Mouse (Mus musculus): Measurements from ENCODE around the gene Coasy. TPM values are rescaled to one million over a fixed set of nuclear protein-coding genes. Genes with fewer than 3 reads are reported as not detected.
A peak's percentile ranks its signal among the peaks of the same experiment; 100 is the strongest.

The Coasy gene
- polyA plus RNA-seq, 1 experiment from 2014 or later: 31.4 TPM

- peak overlapping the region; percentile 64 to 99 for H3K27ac ChIP-seq (replicated peaks in 1 of 2; ENCODE audit: control insufficient read depth in 1 of 2, insufficient read depth in 1 of 2, low read depth in 2 of 2, low read length in 2 of 2)
- H3K9me3 ChIP-seq (ENCODE audit: control insufficient read depth, low read length): peaks cover 5% of the 10 kb centered on the region; the same call in 1 of the 2 replicates
- WGBS: 11% methylated on average over 8 of the region's 8 CpGs
- peak; percentile 67 for ATAC-seq (ENCODE audit: insufficient number of reproducible peaks, insufficient read depth, low FRiP score, low read depth)
- no peak overlapping the region for H3K4me3 ChIP-seq (ENCODE audit: control insufficient read depth in 1 of 2, insufficient read depth in 1 of 2, low read depth in 1 of 2, low read length in 2 of 2)
- peak overlapping the region; percentile 57 for H3K9ac ChIP-seq (ENCODE audit: low read length)
- H3K27me3 ChIP-seq (ENCODE audit: control insufficient read depth, insufficient read depth, low read length): no peaks in the 10 kb centered on the region
- peaks cover 55% of the 10 kb centered on the region for H3K36me3 ChIP-seq (ENCODE audit: control insufficient read depth, insufficient read depth, low read length)
- H3K4me2 ChIP-seq (ENCODE audit: low read length): peak overlapping the region; percentile 29
- H3K4me1 ChIP-seq (ENCODE audit: control insufficient read depth in 2 of 2, insufficient read depth in 2 of 2, low read length in 2 of 2): peaks cover 50 to 63% of the 10 kb centered on the region in 2 experiments
Observed at GRCm38 (mm10) chr11:101056885-101057284, 25.5 kb upstream of the Coasy start.

- H3K9me3 ChIP-seq (ENCODE audit: control insufficient read depth, low read length): peaks cover 5% of the 10 kb centered on the region; the same call in 1 of the 2 replicates
- peaks cover 60 to 72% of the 10 kb centered on the region in 2 experiments for H3K4me1 ChIP-seq (ENCODE audit: control insufficient read depth in 2 of 2, insufficient read depth in 2 of 2, low read length in 2 of 2)
- 23% methylated on average over 5 of the region's 5 CpGs for WGBS
- peak overlapping the region; percentile 94 to 99 for H3K27ac ChIP-seq (replicated peaks in 1 of 2; ENCODE audit: control insufficient read depth in 1 of 2, insufficient read depth in 1 of 2, low read depth in 2 of 2, low read length in 2 of 2)
- peaks cover 52% of the 10 kb centered on the region for H3K36me3 ChIP-seq (ENCODE audit: control insufficient read depth, insufficient read depth, low read length)
- H3K27me3 ChIP-seq (ENCODE audit: control insufficient read depth, insufficient read depth, low read length): no peaks in the 10 kb centered on the region
- no peak overlapping the region for H3K9ac ChIP-seq (ENCODE audit: low read length)
- no peak overlapping the region for H3K4me3 ChIP-seq (ENCODE audit: control insufficient read depth in 1 of 2, insufficient read depth in 1 of 2, low read depth in 1 of 2, low read length in 2 of 2)
- ATAC-seq (ENCODE audit: insufficient number of reproducible peaks, insufficient read depth, low FRiP score, low read depth): no peak
- H3K4me2 ChIP-seq (ENCODE audit: low read length): no peak overlapping the region
Observed at GRCm38 (mm10) chr11:101057860-101058259, 24.5 kb upstream of the Coasy start.

- 44% methylated on average over 5 of the region's 5 CpGs for WGBS
- ATAC-seq (ENCODE audit: insufficient number of reproducible peaks, insufficient read depth, low FRiP score, low read depth): no peak; the same call in 1 of the 2 replicates
- Histone ChIP-seq H3K4me1 (ENCODE audit: control insufficient read depth in 2 of 2, insufficient read depth in 2 of 2, low read length in 2 of 2) (peaks cover 69 to 81% of the 10 kb centered on the region in 2 experiments), H3K27me3 (ENCODE audit: control insufficient read depth, insufficient read depth, low read length) (no peaks in the 10 kb centered on the region), H3K27ac (replicated peaks in 1 of 2; ENCODE audit: control insufficient read depth in 1 of 2, insufficient read depth in 1 of 2, low read depth in 2 of 2, low read length in 2 of 2) (peak overlapping the region; percentile 94 to 99), H3K9ac (ENCODE audit: low read length) (peak overlapping the region; percentile 58; the same call in 1 of the 2 replicates), H3K4me3 (ENCODE audit: control insufficient read depth in 1 of 2, insufficient read depth in 1 of 2, low read depth in 1 of 2, low read length in 2 of 2) (no peak overlapping the region), H3K36me3 (ENCODE audit: control insufficient read depth, insufficient read depth, low read length) (peaks cover 45% of the 10 kb centered on the region), H3K4me2 (ENCODE audit: low read length) (no peak overlapping the region; the same call in 1 of the 2 replicates), H3K9me3 (ENCODE audit: control insufficient read depth, low read length) (peaks cover 2% of the 10 kb centered on the region; the same call in 1 of the 2 replicates)
Observed at GRCm38 (mm10) chr11:101058726-101059125, 23.6 kb upstream of the Coasy start.

- WGBS: 77% methylated on average over 10 of the region's 10 CpGs
- Histone ChIP-seq H3K4me3 (ENCODE audit: control insufficient read depth in 1 of 2, insufficient read depth in 1 of 2, low read depth in 1 of 2, low read length in 2 of 2) (no peak overlapping the region), H3K27ac (replicated peaks in 1 of 2; ENCODE audit: control insufficient read depth in 1 of 2, insufficient read depth in 1 of 2, low read depth in 2 of 2, low read length in 2 of 2) (peak overlapping the region; percentile 94 to 99), H3K4me2 (ENCODE audit: low read length) (no peak overlapping the region), H3K9ac (ENCODE audit: low read length) (peak overlapping the region; percentile 58), H3K27me3 (ENCODE audit: control insufficient read depth, insufficient read depth, low read length) (no peaks in the 10 kb centered on the region), H3K9me3 (ENCODE audit: control insufficient read depth, low read length) (no peaks in the 10 kb centered on the region), H3K36me3 (ENCODE audit: control insufficient read depth, insufficient read depth, low read length) (peaks cover 38% of the 10 kb centered on the region), H3K4me1 (ENCODE audit: control insufficient read depth in 2 of 2, insufficient read depth in 2 of 2, low read length in 2 of 2) (peaks cover 76 to 88% of the 10 kb centered on the region in 2 experiments)
- no peak for ATAC-seq (ENCODE audit: insufficient number of reproducible peaks, insufficient read depth, low FRiP score, low read depth)
Observed at GRCm38 (mm10) chr11:101059473-101059872, 22.9 kb upstream of the Coasy start.

- WGBS: 10% methylated on average over 8 of the region's 8 CpGs
- peaks cover 32% of the 10 kb centered on the region for H3K36me3 ChIP-seq (ENCODE audit: control insufficient read depth, insufficient read depth, low read length)
- peak; percentile 12; the same call in 1 of the 2 replicates for ATAC-seq (ENCODE audit: insufficient number of reproducible peaks, insufficient read depth, low FRiP score, low read depth)
- H3K4me3 ChIP-seq (ENCODE audit: control insufficient read depth in 1 of 2, insufficient read depth in 1 of 2, low read depth in 1 of 2, low read length in 2 of 2): no peak overlapping the region
- peak overlapping the region; percentile 58 for H3K9ac ChIP-seq (ENCODE audit: low read length)
- 0 out of 2 replicates have a peak overlapping the region, but pooled peaks have one; percentile 1 for H3K4me2 ChIP-seq (ENCODE audit: low read length)
- peaks cover 81 to 95% of the 10 kb centered on the region in 2 experiments for H3K4me1 ChIP-seq (ENCODE audit: control insufficient read depth in 2 of 2, insufficient read depth in 2 of 2, low read length in 2 of 2)
- no peaks in the 10 kb centered on the region for H3K9me3 ChIP-seq (ENCODE audit: control insufficient read depth, low read length)
- H3K27ac ChIP-seq (replicated peaks in 1 of 2; ENCODE audit: control insufficient read depth in 1 of 2, insufficient read depth in 1 of 2, low read depth in 2 of 2, low read length in 2 of 2): peak overlapping the region; percentile 94 to 99
- no peaks in the 10 kb centered on the region for H3K27me3 ChIP-seq (ENCODE audit: control insufficient read depth, insufficient read depth, low read length)
Observed at GRCm38 (mm10) chr11:101060126-101060525, 22.2 kb upstream of the Coasy start.

GRCm38 (mm10) chr11:101061049-101061448 lies 21.3 kb upstream of the Coasy start:
- peaks cover 81 to 98% of the 10 kb centered on the region in 2 experiments for H3K4me1 ChIP-seq (ENCODE audit: control insufficient read depth in 2 of 2, insufficient read depth in 2 of 2, low read length in 2 of 2)
- no peak for ATAC-seq (ENCODE audit: insufficient number of reproducible peaks, insufficient read depth, low FRiP score, low read depth)
- H3K4me3 ChIP-seq (ENCODE audit: control insufficient read depth in 1 of 2, insufficient read depth in 1 of 2, low read depth in 1 of 2, low read length in 2 of 2): no peak overlapping the region
- peak overlapping the region; percentile 30 to 99 for H3K27ac ChIP-seq (replicated peaks in 1 of 2; ENCODE audit: control insufficient read depth in 1 of 2, insufficient read depth in 1 of 2, low read depth in 2 of 2, low read length in 2 of 2)
- no peaks in the 10 kb centered on the region for H3K9me3 ChIP-seq (ENCODE audit: control insufficient read depth, low read length)
- WGBS: 80% methylated on average over 5 of the region's 5 CpGs
- H3K9ac ChIP-seq (ENCODE audit: low read length): no peak overlapping the region; the same call in 1 of the 2 replicates
- no peaks in the 10 kb centered on the region for H3K27me3 ChIP-seq (ENCODE audit: control insufficient read depth, insufficient read depth, low read length)
- H3K36me3 ChIP-seq (ENCODE audit: control insufficient read depth, insufficient read depth, low read length): peaks cover 23% of the 10 kb centered on the region
- H3K4me2 ChIP-seq (ENCODE audit: low read length): no peak overlapping the region

GRCm38 (mm10) chr11:101062165-101062884 lies 20.0 kb upstream of the Coasy start:
- Histone ChIP-seq H3K9ac (ENCODE audit: low read length) (peak overlapping the region; percentile 63), H3K27ac (replicated peaks in 1 of 2; ENCODE audit: control insufficient read depth in 1 of 2, insufficient read depth in 1 of 2, low read depth in 2 of 2, low read length in 2 of 2) (peak overlapping the region; percentile 91 to 99), H3K9me3 (ENCODE audit: control insufficient read depth, low read length) (no peaks in the 10 kb centered on the region), H3K36me3 (ENCODE audit: control insufficient read depth, insufficient read depth, low read length) (peaks cover 15% of the 10 kb centered on the region; the same call in 1 of the 2 replicates), H3K27me3 (ENCODE audit: control insufficient read depth, insufficient read depth, low read length) (no peaks in the 10 kb centered on the region), H3K4me3 (ENCODE audit: control insufficient read depth in 1 of 2, insufficient read depth in 1 of 2, low read depth in 1 of 2, low read length in 2 of 2) (no peak overlapping the region), H3K4me2 (ENCODE audit: low read length) (no peak overlapping the region), H3K4me1 (ENCODE audit: control insufficient read depth in 2 of 2, insufficient read depth in 2 of 2, low read length in 2 of 2) (peaks cover 78 to 94% of the 10 kb centered on the region in 2 experiments)
- WGBS: 73% methylated on average over 12 of the region's 12 CpGs
- ATAC-seq (ENCODE audit: insufficient number of reproducible peaks, insufficient read depth, low FRiP score, low read depth): no peak
